Mouse (Mus musculus): ENCODE measurements around the gene Xpnpep1.
A peak's percentile ranks its signal among the peaks of the same experiment; 100 is the strongest.

Gene Xpnpep1

DNA sequence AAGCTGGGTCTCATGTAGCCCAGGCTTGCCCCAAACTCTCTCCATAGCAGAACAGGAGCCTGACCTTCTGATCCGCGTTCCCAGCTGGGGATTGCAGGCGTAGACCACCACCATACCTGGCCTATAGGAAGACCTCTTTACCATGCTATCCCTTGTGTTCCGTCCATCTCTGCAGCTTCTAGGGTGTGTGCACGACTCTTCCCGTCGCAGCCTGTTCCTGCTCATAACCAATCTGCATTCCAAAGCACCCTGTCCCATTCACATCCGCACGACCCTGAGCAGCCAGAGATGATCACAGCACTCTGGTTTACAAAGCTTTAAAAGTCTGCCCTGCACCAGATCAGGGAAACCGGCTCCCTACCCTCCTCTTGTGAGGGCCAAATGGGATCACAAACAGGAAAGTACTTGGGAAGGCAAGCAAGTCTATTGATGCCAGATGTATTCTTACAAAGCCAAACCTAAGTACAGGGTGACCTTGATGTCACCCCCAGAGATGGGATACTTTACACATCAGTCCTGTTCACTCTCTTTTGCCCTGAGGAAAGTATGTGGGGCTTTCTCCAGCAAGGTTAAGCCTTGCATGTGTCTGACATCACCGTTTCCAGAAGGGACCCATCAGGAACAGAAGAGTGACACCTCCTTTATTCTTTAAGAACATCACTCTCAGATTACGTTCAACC, 24.4 kb upstream of the Xpnpep1 start:
- DNase-seq, result no peak

DNA sequence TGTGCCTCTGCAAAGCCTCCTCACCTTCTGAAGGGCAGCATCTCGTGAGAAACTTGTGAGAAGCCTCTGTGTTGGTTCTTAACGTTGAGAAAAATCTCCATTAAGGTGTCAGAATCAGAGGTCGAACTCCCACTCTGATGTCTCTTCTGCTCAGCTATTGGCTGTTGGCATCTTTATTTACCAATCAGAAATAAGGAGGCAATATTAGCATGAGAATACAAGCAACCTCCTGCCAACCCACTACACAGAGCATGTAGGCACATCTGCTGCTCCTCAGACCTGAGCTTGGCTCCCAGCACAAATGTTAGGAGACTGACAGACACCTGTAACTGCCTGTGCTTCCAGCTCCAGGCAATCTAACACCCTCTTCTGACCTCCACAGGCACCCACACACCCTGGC, 22.0 kb upstream of the Xpnpep1 start:
- DNase-seq, result no peak

DNA sequence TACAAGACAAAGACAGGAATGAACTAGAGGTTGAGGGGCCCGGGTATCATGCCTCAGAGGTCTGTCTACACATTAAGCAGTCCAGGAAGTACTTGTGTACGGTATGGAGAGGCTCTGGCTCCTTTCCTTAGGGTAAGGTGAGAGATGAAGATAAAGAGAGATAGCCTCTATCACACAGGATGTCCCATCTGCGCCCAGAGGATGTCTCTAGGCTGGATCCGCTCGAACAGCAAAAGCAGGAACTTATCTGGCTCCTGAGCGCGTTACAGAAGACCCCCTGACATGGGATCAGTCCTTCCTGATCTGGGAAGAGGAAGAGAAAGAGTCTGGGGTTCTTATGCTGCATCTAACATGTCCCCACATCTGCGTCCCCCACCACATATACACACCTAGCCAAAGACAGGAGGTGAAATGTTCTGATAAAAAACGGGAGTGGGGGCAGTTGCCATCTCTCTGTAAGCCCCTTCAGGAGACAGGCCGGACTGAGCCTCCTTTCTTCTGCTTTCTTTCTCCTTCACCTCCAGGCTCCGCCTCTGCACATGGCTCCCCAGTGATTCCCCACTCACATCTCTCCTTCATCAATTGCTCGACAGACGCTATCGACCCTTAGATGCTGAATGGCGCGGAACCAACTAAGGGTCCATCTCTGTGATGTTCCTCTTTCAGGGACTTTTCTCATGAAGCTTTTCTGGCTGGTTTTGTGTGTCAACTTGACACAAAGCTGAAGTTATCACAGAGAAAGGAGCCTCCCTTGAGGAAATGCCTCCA, 19.5 kb upstream of the Xpnpep1 start:
- DNase-seq, result no peak

DNA sequence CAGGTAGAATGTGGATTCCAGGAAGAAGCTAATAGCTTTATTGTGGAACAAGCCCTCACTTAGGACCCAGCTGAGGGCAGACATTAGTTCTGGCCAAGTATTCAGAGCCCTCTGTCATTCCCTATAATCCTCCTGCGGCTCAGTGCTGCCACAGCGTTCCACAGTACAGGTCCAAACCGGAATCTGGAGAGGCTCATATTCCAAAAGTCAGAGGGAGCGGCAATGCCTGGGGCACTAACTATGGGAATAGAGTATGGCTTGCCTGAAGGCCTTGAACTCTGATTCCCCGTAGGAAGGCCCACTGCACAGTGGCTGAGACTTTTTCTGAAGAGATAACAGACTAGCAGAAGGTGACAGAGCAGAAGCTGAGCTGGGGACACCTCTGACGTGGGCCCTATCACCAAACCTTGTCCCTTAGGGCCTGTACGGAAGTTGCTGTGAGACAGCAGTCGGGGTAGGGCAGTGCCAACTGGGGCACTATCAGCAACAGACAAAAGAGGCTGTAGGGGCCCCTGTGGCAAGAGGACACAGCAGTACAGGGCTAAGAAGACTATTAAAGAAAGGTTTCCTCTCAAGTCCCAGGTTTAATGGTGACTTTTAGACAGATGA, 18.8 kb upstream of the Xpnpep1 start:
- DNase-seq, result no peak

DNA sequence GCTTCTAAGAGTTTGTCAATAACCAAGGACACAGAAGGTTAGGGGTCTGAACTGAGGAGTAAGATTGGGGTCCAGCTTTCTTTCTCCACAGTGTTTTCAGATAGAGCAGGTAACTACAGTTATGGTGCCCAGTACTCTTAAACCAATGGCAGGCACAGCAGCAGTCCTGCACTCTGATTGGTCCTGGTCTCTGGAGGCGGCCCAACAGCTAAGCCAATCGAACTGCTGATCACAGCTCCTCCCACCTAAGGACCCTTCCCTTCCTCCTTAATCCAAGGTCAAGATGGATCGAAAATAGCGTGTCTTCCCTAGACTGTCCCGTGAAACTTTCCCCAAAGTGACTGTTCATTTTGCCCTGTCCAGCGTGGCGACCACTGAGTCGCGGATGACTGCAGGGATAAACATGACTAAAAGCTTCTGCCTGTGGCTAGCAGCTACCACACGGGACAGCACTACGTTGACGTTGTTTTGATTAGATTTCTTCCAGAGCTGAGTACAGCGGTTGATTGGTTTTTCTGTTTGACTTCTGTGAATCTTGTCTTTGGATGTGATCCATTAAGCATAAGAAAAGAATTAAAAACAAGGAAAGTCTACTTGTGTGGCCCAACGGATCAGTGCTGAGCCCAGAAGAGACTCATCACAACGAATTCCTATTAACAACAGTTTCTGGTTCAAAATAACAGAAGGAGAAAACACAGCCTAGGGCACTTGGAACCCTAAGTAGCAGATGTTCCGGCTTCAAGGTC, 18.1 kb upstream of the Xpnpep1 start:
- no peak for DNase-seq

DNA sequence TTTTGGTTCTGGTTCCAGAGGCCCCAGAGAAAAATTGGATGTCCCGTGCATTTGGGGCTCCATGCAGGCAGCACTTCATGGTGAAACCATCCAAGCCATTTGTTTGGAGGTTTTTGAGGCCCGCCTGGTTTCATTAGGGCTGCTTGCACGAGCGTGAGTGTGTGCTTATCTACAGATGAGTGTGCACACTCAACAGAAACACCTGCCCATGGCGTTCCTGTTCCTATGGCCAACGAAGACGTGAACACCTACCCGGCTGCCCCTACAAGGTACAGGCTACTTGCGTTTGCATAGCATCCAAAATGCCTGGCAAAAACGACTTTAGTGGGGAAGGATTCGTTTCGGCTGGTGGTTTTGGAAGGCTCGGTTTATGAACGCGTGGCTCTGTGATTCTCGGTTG, 13.3 kb upstream of the Xpnpep1 start:
- DNase-seq, result no peak

DNA sequence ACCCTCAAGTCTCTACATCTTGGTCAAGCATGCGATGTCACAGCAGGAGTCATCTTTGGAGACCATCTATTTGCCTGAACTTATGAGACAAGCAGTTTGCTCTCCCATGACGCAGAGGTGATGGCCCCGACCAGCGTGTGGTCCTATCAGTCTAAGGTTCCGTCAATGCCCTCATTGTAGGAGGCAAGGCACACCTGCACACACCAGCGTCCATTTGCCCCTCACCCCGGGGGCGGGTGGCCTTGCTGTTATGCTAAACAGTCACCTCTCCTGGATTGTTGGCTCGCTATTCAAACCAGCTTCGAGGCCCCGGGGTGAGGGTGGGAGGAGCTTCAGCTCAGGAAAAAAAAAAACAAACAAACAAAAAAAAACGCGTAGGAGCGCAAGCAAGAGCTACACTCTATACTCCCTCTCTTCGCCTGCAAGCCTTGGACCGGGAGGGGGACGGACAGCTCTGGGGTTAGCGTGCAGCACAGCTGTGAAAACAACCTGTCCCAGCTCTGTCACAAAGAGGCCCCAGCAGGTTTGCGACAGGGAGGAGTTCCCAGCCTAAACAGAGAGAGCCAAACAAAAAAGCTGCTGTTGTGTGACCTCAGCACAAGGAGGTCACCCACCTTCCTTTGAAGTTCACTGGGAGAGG, 12.1 kb upstream of the Xpnpep1 start:
- DNase-seq, result no peak

DNA sequence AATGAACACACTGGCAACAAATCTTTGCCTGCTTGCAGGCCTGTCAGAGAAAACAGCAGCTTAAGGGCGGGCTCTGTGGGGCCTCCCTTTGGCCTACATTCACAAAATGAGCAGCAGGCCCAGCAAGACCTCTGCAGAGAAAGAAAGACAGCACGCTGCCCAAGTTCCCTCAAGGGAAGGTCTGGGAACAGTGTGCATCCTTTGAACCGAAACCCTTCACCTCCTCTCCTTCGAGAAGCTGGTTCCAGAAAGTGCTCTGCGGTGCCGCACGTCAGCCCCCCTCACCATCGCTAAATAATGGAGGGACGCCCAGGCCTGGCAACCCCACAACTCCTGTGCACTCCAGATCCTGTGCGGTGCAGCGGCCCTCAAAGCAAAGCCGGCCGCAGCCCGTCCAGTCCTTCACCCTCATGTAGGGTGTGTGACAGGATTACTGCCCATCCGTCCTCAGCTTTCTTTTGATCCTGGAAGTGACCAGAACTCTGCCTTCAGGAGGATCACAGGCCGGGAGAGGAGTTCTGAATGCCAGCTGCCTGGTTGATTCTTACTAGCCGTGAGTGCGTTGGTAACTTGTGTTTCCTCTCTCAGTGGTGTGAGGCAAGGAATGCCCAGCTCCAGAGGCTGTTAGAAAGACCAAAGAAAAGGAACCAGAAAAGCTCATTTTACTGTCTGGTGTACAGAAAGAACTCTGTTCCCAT, 11.4 kb upstream of the Xpnpep1 start:
- no peak for DNase-seq

DNA sequence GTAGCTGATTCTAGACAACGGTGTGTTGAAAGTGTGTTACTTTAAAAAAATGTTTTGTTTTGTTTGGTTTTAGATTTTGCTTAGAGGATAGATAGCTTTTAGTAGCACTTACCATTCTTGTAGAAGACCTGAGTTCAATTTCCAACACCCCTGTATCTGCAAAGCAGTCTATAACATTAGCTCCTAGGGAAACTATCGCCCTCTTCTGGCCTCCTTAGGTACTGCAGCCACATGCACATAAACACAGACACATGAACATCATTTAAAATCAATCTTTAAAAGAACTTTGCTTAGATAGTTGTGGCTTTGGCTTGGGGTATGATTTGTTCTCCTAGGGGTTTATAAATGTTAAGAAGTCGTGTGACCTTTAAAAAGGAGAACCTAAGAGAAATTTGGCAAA, 10.1 kb upstream of the Xpnpep1 start:
- DNase-seq, result no peak

DNA sequence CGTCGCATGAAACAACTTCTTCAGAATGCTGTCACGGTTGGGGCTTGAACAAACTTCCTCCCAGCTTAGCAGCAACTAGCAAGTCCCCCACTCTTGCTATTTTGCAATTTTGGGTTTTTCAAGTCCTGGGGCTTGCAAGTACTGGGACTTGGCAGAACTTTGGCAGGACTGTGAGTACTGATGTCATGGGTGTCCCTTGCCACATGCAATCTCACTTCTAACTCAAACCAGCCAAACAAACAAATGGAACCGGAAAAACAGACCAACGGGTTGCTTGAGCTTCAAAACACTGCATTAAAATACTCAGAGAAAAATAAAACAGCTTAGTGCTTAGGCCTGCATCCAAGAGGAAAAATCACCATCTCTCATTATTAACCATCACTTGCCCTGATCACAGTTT, 7.2 kb upstream of the Xpnpep1 start:
- no peak for DNase-seq

DNA sequence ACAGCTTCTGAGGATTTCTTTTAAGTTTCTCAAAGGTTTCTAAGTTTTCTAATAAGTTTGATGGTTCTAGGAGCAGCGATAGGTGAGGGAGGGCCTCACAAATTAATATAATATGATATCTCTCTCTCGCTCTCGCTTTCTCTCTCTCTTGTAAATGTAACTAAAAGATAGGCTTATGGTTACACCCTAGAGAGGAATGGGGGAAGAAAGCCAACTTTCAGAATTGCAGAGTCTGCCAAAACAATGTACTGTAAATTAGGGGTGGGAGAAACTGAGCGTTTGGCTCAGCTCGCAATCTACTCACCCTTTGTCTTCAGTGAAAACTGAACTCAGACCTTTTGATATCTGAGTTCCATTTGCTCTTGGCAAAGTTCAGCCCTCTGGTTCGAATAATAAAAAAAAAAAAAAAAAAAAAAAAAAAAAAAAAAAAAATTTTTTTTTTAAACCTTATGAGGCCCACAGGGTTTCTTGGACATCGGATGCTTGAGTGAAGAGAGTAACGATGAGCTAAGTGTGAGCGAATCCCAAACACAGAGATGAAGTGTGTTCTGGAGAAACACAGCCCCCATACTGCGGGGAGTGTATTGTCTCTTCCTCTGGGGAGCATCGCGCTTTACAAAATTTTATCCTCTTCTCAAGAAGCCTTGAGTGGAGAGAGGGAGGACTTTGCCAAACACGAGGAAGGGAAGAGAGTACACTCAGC, 3.6 kb upstream of the Xpnpep1 start:
- DNase-seq, result no peak

DNA sequence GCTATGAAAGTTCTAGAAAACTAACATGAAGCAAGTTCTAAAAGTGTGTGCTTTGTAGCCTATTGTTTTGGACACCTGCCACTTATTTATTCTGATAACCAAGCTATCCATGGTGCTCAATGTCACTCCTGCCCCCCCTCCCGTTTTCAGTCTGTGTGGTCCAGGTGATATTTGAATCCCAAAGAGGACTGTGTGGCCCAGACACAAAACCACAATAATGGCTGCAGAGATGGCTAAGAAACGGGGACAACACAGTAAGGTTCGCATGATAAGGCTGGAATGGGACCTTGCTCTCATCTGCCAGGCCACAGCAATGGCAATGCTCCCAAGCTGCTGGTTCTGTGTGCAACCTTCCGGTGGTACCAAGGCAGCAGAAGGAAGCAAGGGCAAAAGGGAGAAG, 1.6 kb upstream of the Xpnpep1 start:
- no peak for DNase-seq

DNA sequence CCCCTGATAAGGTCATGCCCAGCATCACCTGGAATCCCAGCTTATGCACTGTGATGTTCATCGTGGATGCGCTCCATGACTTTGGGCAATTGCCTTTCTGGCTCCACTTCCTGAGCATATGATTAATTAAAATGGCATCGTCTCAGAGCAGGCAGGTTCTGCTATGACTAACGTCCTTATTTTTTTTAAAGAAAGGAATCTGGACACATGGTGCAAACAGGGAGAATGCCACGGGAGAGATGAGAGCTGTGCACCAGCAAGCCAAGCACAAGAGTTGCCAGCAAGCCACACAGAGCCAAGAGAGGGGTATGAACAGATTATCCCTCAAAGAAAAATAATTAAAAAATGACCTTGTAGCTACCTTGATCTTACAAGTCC, 1.1 kb upstream of the Xpnpep1 start:
- no peak for DNase-seq

DNA sequence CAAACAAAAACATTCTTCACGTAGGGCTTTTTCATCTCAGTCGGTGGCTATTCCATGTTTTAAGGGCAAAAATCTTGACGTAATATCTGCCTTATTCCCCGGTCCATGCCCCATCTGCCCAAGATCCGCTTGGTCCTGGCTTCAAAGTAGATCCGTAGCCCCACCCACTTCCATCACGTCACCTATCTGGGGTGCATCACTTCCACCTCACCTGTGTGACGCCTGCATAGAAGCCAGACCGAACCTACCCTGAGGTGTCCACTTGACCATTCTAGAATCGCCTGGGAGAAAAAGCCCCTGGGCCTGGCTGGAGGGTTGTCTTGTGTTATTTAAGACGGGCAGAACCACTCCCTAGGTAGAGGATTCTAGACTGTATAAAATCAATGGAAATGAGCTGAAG, 924 bp downstream of the Xpnpep1 start:
- DNase-seq, result no peak

DNA sequence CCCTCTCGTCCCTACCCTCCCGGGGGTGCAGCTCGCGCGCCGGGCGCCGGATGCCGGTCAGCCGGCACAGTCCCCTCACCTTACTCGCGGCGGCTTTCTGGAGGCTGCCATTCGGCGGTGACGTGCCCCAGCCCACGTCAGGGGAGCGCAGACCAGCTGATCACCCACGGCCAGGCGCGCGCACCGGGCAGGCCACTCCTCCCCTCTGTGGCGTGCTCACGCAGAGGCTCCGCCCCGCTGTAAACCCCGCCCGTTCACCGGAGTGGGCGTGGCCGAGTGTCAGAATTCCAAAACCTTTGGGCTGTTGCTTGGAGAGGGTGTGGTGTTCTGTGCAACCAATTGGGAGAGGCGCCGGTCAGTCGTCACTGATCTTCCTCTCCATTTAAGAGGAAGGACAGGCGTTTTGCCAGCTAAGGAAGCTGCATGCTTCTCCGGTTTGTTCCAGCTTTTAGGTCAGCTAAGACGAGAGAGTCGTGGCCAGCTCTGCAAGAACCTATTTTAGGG, 1.5 kb downstream of the Xpnpep1 start:
- DNase-seq, result peak; percentile 95

DNA sequence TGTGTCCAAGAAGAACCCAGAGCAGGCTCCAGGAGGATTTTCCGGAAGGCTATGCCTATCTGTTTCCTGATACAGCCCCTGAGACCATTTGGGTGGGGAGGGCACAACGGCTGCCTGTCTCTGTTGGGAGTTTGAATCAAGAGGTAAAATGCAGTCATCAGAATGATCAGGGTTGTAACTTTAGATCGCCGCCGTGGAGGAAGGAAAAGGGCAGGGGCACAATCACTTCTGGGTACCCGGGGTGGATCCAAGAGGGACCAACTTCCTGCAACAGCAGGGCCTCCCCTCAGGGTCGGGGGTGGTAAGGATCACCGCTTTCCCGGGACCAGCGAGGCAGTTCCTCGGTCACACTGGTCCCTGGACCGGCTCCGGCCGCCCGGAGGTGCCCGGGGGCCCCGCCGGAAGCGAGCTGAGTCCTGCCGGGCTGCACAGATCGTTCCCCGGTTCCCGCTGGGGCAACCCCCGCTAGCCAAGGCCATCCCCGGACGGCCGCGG, 2.0 kb downstream of the Xpnpep1 start:
- DNase-seq, result no peak

DNA sequence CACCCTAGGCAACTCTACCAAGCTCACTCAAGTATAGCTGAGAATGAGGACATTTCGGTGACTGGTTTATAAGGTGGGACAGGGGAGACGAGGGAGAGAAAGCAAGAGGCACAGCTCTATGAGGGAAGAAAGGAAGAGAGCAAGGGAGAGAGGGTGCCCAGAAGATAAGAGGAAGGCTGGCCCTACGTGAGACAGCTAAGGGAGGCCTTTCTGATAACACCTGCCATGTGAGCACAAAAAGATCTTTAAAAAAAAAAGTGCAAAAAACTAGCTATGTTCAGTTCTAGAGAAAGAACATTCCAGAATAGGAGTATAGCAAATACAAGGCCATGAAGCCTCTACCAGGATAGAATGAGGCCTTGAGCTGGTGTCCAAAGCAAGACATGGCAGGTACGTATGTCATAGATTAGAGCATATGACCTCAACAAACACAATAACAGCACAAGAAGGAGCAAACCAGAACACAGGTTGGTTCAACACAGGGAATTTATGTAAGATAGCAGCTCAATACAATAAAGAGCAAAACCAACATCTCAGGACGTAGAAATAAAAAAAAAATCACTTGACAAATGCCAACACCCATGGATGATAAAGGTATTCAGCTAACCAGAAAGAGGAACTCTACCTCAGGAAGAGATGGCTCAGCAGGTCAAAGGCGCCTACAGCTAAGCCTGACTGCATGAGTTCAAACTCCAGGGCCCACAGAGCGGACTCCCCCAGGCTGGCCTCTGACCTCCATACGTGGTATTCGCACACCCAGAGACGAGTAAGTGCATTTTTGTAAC, 6.7 kb downstream of the Xpnpep1 start:
- DNase-seq, result no peak

DNA sequence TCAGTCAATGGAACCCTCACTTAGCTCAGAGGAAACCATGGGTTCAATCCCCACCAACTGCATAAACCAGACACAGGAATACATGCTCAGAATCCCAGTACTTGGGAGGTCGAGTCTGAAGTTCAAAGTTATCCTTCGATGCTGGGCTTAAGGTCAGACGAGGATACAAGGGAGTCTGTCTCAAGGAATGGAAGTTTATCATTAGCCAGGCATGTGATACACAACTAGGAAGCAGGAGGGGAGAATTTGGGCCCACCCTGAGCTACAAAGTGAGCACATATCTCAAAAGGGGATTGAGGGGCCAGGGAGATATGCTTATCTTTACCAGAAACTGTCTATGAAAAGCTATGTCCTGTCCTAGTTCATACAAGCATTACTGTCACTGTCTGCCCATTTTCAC, 7.4 kb downstream of the Xpnpep1 start:
- no peak for DNase-seq

DNA sequence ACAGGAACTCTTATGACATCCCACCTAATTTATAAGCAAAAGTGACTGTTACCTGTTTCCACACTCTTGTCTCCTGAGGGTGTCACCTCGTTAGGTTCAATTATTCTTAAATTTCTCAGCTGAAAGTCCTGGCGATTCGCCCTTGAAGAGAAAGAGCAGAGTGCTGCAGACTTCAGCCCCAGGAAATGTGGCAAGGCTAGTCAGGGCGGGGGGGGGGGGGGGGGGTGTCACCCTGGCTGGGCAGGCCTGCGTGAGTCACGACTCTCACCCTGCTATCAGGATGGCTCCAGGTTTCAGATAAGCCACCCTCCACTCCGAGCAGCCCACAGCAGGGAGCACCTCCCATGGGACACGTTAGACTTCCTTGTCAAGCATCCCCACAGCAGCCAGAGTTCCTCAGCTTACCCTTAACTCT, 8.1 kb downstream of the Xpnpep1 start:
- no peak for DNase-seq

DNA sequence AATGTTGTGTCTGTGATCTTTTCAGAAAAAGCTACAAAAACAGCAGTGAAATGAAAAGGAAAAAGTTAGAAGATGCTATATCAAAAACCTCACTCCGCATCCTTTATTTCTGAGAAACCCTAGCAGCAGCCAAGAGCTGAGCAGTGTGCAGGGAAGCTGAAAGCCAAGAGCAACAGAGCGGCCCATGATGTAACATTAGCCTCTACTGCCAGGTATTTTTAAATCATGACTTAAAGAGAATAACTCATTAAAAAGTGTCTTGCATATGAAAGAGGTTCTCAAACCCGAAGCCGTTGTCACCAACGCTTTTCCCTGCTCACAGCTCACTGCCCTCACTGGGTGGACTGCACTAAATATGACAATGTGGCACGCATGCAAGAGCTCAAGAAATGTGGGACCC, 9.7 kb downstream of the Xpnpep1 start:
- DNase-seq, result no peak

DNA sequence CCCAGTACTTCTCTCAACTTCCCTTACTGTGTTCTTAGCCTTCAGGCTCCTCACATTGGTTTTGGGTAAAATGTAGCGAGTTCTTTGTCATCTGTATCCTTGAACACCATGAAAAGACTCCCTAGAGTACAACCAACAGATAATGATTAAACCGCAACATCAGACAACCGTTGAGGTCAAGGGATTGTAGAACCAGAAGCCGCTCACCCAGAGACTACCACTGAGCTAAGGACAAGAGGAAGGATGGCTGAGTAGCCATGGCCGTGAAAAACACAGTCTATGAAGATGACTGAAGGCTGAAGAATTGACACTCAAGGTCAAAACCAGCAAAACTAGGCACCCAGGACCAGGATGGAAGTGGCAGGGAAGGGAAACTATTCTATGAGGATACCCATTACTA, 10.3 kb downstream of the Xpnpep1 start:
- no peak for DNase-seq

Data from right cerebral cortex, postnatal 4 days (tissue).